ENCODE assay signal across 25 mouse cellular contexts in the genomic region with DNA sequence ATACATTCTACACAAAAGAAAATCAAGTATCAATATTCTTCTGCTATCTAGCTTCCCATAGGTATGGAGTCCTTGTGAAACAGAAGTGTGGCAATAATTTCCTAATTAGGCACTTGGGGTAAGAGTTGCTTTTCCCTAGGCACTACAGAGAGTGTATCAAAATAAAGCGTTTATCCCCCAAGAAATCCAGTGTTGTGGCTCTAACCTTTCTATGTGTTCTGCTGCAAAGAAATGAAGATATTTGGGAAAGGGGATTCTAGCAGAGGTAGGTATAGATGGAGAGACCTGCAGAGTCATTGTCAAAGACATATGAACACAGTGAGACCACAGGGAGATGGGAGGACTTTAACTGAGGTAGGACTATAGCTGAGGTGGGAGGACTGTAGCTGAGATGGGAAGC. TPM values are rescaled to one million over a fixed set of nuclear protein-coding genes. Genes with fewer than 3 reads are reported as not detected.
DNase-seq lines count a peak whose midpoint lies in the region; ATAC-seq and TF ChIP-seq lines count a peak whose summit lies in the region.
"Had no signal": no experiment of that assay in that cellular context is flagged by ENCODE, and none has a peak within 500 bp of the region (broad histone marks: within the 10 kb centered on the region; RNA-seq: fewer than 3 reads in every experiment).

A gene (plus strand): TSS at position 301 of the 400 bp plus-strand sequence.

- no peaks in the 10 kb centered on the region for H3K27me3 ChIP-seq in limb, embryonic 10.5 days (ENCODE audit: low read depth, poor library complexity, severe bottlenecking)
- no peaks in the 10 kb centered on the region for H3K27me3 ChIP-seq in lung, postnatal 0 days (replicated peaks; ENCODE audit: insufficient read depth, low read length)
- H3K27me3 ChIP-seq: CH12.LX, Patski had no signal

- 93% methylated on average over 1 of the region's 1 CpGs for WGBS in limb, embryonic 10.5 days
- 84% methylated on average over 1 of the region's 1 CpGs for WGBS in lung, postnatal 0 days

- no peak within 1 kb of the TSS for H3K9ac ChIP-seq in lung, postnatal 0 days (replicated peaks; ENCODE audit: low read depth)

- no peaks in the 10 kb centered on the region for H3K36me3 ChIP-seq in limb, embryonic 10.5 days
- H3K36me3 ChIP-seq in lung, postnatal 0 days (ENCODE audit: insufficient read depth, low read length): no peaks in the 10 kb centered on the region
- H3K36me3 ChIP-seq: G1E had no signal

- ATAC-seq in erythroid progenitor cell, adult 5-6 weeks (replicated peaks; ENCODE audit: low FRiP score, poor library complexity, severe bottlenecking): 0 out of 2 replicates have a peak, but pooled peaks have one; percentile 43
- peak; percentile 35; the same call in 1 of the 2 replicates for ATAC-seq in granulocyte monocyte progenitor cell, adult 5-6 weeks (replicated peaks; ENCODE audit: poor library complexity, severe bottlenecking)
- no peak for ATAC-seq in lung, postnatal 0 days
- ATAC-seq: activated CD4-positive, CD25-positive, alpha-beta regulatory T cell, adult 4 months; CD4-positive, CD25-positive, alpha-beta regulatory T cell, adult 4 months; Patski had no signal

- H3K4me2 ChIP-seq in lung, postnatal 0 days (replicated peaks; ENCODE audit: low read depth, low read length): no peak within 1 kb of the TSS

- no peak for TF ChIP-seq EP300 in lung, postnatal 0 days (IDR thresholded peaks at IDR 0.05)

- H3K4me3 ChIP-seq in limb, embryonic 10.5 days: no peak within 1 kb of the TSS
- H3K4me3 ChIP-seq in lung, postnatal 0 days (ENCODE audit: low read depth, low read length): no peak within 1 kb of the TSS

- no peaks in the 10 kb centered on the region for H3K9me3 ChIP-seq in limb, embryonic 10.5 days (replicated peaks)
- no peaks in the 10 kb centered on the region for H3K9me3 ChIP-seq in lung, postnatal 0 days (ENCODE audit: low read length)

- DNase-seq in limb, embryonic 10.5 days (ENCODE audit: low spot score): no peak
- no peak for DNase-seq in lung, postnatal 0 days (ENCODE audit: low spot score)
- DNase-seq: adrenal gland, adult 2 months; adrenal gland, adult 8-10 months; adrenal gland, postnatal 10 days; adrenal gland, postnatal 14 days; adrenal gland, postnatal 25 days; adrenal gland, postnatal 36 days; B cell, adult 2 months; cerebellum, adult 11 months; cerebellum, adult 11-12 months; cerebellum, adult 18-20 months had no signal

- no peak for TF ChIP-seq CTCF in lung, postnatal 0 days (IDR thresholded peaks at IDR 0.05)

- H3K27ac ChIP-seq in limb, embryonic 10.5 days: no peak within 1 kb of the TSS
- no peak within 1 kb of the TSS for H3K27ac ChIP-seq in lung, postnatal 0 days (ENCODE audit: low read length)

- no peaks in the 10 kb centered on the region for H3K4me1 ChIP-seq in limb, embryonic 10.5 days
- no peaks in the 10 kb centered on the region for H3K4me1 ChIP-seq in lung, postnatal 0 days (ENCODE audit: insufficient read depth, low read depth, low read length)

RNA-seq across cellular contexts. Expression of the gene that starts here (rescaled TPM):
- total RNA-seq in erythroid progenitor cell, adult 5-6 weeks (2015; ENCODE audit: low replicate concordance): not detected in 2 replicates
- not detected in 2 replicates for total RNA-seq in erythroid progenitor cell, adult 5-6 weeks (2017; ENCODE audit: low replicate concordance)
- not detected in 2 replicates for total RNA-seq in granulocyte monocyte progenitor cell, adult 5-6 weeks (2014; fragmentation: Nextera tagmentation)
- not detected in 2 replicates for total RNA-seq in granulocyte monocyte progenitor cell, adult 5-6 weeks (2017)
- polyA plus RNA-seq in limb, embryonic 10.5 days (2016; fragmentation: Nextera tagmentation; extraction: Ambion mirVana): not detected in 2 replicates
- polyA plus RNA-seq in lung, postnatal 0 days (2015; fragmentation: Nextera tagmentation; extraction: Ambion mirVana): not detected in 2 replicates
- total RNA-seq: adrenal gland, adult 18-20 months; adrenal gland, adult 2 months; adrenal gland, adult 8-10 months; adrenal gland, postnatal 10 days; adrenal gland, postnatal 14 days; adrenal gland, postnatal 25 days; adrenal gland, postnatal 36 days; adrenal gland, postnatal 4 days; CH12.LX; ES-E14; MEL had no signal
- polyA plus RNA-seq: activated CD4-positive, CD25-positive, alpha-beta regulatory T cell, adult 4 months; adrenal gland, adult 2 months; brain, embryonic 14.5 days; C2C12; CD4-positive, CD25-positive, alpha-beta regulatory T cell, adult 4 months; G1E; Patski had no signal

Comparison
In these comparisons a context has a peak if more than half of its experiments do, and no peak if none do; other contexts are left out.
1. Peak in ATAC-seq in erythroid progenitor cell, adult 5-6 weeks; RNA of the gene not detected or under 1 TPM.
2. Peak in ATAC-seq in granulocyte monocyte progenitor cell, adult 5-6 weeks; RNA of the gene not detected or under 1 TPM.